Mouse (Mus musculus) hindbrain, postnatal 0 days (tissue): ENCODE measurements around the gene Tmem150c. TPM values are rescaled to one million over a fixed set of nuclear protein-coding genes. Genes with fewer than 3 reads are reported as not detected.

Experiments
- ATAC-seq: fragments of 200-750 bp; cut with Nextera tagmentation; 2 replicates; pipeline ENCODE4 v1.8.0; 2017; ENCODE audit warnings: mild to moderate bottlenecking, moderate TSS enrichment, moderate library complexity
- DNase-seq: peaks from one replicate; pipeline ENCODE4 v3.0.0-alpha.2; 2015; ENCODE audit warnings: low spot score
- H3K27ac ChIP-seq: fragments of 300-500 bp; sonication (generic); 2 replicates; pipeline ENCODE4 v1.5.1; 2014; ENCODE audit warnings: mild to moderate bottlenecking
- H3K27me3 ChIP-seq: fragments of 300-500 bp; sonication (generic); 2 replicates; pipeline ENCODE4 v1.6.1; 2014; ENCODE audit warnings: low read length, mixed read lengths; ENCODE audit not compliant: insufficient read depth
- H3K36me3 ChIP-seq: fragments of 300-500 bp; sonication (generic); 2 replicates; pipeline ENCODE4 v1.6.1; 2014; ENCODE audit warnings: low read length, mixed read lengths; ENCODE audit not compliant: insufficient read depth
- H3K4me1 ChIP-seq: fragments of 300-500 bp; sonication (generic); 2 replicates; pipeline ENCODE4 v1.6.1; 2014; ENCODE audit warnings: antibody characterized with exemption, low read length, mixed read lengths; ENCODE audit not compliant: insufficient read depth
- H3K4me2 ChIP-seq: fragments of 300-500 bp; sonication (generic); 2 replicates; pipeline ENCODE4 v1.6.1; 2014; ENCODE audit warnings: low read depth, mild to moderate bottlenecking, low read length, moderate library complexity, mixed read lengths
- H3K4me3 ChIP-seq: fragments of 300-500 bp; sonication (generic); 2 replicates; pipeline ENCODE4 v1.5.1; 2014; ENCODE audit warnings: low read length
- H3K9ac ChIP-seq: fragments of 300-500 bp; sonication (generic); replicated peaks from 2 replicates; pipeline ENCODE4 v1.6.1; 2014; ENCODE audit warnings: mild to moderate bottlenecking, low read length, moderate library complexity, mixed read lengths
- H3K9me3 ChIP-seq: fragments of 300-500 bp; sonication (generic); 2 replicates; pipeline ENCODE4 v1.6.1; 2016; ENCODE audit warnings: low read length, mixed read lengths
- CTCF ChIP-seq: IDR thresholded peaks from 2 replicates; pipeline ENCODE4 v1.5.1; 2016; ENCODE audit warnings: antibody characterized with exemption, control low read depth, low read depth
- WGBS: fragments of 180-500 bp; shearing (Covaris S2); extraction: QIAGEN DNeasy Blood & Tissue Kit; methylation state at CpG from one replicate; pipeline ENCODE4 v1.1.7; 2014; 5-methylcytosine and 5-hydroxymethylcytosine counted together
- polyA plus RNA-seq: library from polyadenylated mRNA; unstranded; fragments of >200 nt; fragmentation: Nextera tagmentation; extraction: Ambion mirVana; gene quantifications from 2 replicates; pipeline ENCODE4 v1.2.1, GENCODE M21; 2015
- total RNA-seq: library from RNA; depleted of rRNA; stranded (reverse); fragments of >200 nt; gene quantifications from 2 replicates; pipeline ENCODE4 v1.2.3, GENCODE M21; 2014

Gene Tmem150c
- total and polyA plus RNA-seq, 2 experiments from 2014 or later, result 32.7 to 59.5 TPM

GRCm38 (mm10) chr5:100060876-100061275 lies 98.7 kb downstream of the Tmem150c start:
- Histone ChIP-seq H3K9me3 (no peaks in the 10 kb centered on the region), H3K27ac (no peak overlapping the region), H3K9ac (no peak overlapping the region), H3K4me2 (no peak overlapping the region), H3K36me3 (peaks cover 40% of the 10 kb centered on the region), H3K27me3 (no peaks in the 10 kb centered on the region), H3K4me1 (no peaks in the 10 kb centered on the region), H3K4me3 (no peak overlapping the region)
- ATAC-seq, result no peak
- no peak for DNase-seq
- WGBS, result 95% methylated on average over 14 of the region's 14 CpGs
- no peak for TF ChIP-seq CTCF

- H3K4me3 ChIP-seq, result no peak overlapping the region
- no peak overlapping the region for H3K27ac ChIP-seq
- no peaks in the 10 kb centered on the region for H3K4me1 ChIP-seq
- WGBS, result 27% methylated on average over 6 of the region's 6 CpGs
- peaks cover 36% of the 10 kb centered on the region for H3K36me3 ChIP-seq
- no peaks in the 10 kb centered on the region for H3K27me3 ChIP-seq
- no peak for TF ChIP-seq CTCF
- H3K9ac ChIP-seq, result no peak overlapping the region
- DNase-seq, result no peak
- no peaks in the 10 kb centered on the region for H3K9me3 ChIP-seq
- H3K4me2 ChIP-seq, result no peak overlapping the region
- no peak for ATAC-seq
These were observed 100.3 kb downstream of the Tmem150c start for GRCm38 (mm10) chr5:100059326-100059725.

- H3K4me2 ChIP-seq, result no peak overlapping the region
- H3K27me3 ChIP-seq, result no peaks in the 10 kb centered on the region
- DNase-seq (no peak), ATAC-seq (no peak)
- H3K9ac ChIP-seq, result no peak overlapping the region
- 30% methylated on average over 6 of the region's 6 CpGs for WGBS
- no peak overlapping the region for H3K27ac ChIP-seq
- peaks cover 30% of the 10 kb centered on the region for H3K36me3 ChIP-seq
- no peaks in the 10 kb centered on the region for H3K9me3 ChIP-seq
- no peak overlapping the region for H3K4me3 ChIP-seq
- H3K4me1 ChIP-seq, result no peaks in the 10 kb centered on the region
- no peak for TF ChIP-seq CTCF
These were observed 100.9 kb downstream of the Tmem150c start for GRCm38 (mm10) chr5:100058729-100059128.

GRCm38 (mm10) chr5:100057461-100058209 lies 102.0 kb downstream of the Tmem150c start:
- Histone ChIP-seq H3K4me3 (no peak overlapping the region), H3K9ac (no peak overlapping the region), H3K9me3 (no peaks in the 10 kb centered on the region), H3K4me2 (no peak overlapping the region), H3K27ac (no peak overlapping the region), H3K36me3 (peaks cover 23% of the 10 kb centered on the region), H3K27me3 (no peaks in the 10 kb centered on the region), H3K4me1 (no peaks in the 10 kb centered on the region)
- DNase-seq (no peak), ATAC-seq (no peak)
- 49% methylated on average over 14 of the region's 15 CpGs for WGBS
- TF ChIP-seq CTCF, result no peak

GRCm38 (mm10) chr5:100055866-100056369 lies 103.7 kb downstream of the Tmem150c start:
- no peak overlapping the region for H3K9ac ChIP-seq
- H3K4me2 ChIP-seq, result no peak overlapping the region
- no peak overlapping the region for H3K4me3 ChIP-seq
- H3K9me3 ChIP-seq, result no peaks in the 10 kb centered on the region
- no peak overlapping the region for H3K27ac ChIP-seq
- no peaks in the 10 kb centered on the region for H3K4me1 ChIP-seq
- no peaks in the 10 kb centered on the region for H3K27me3 ChIP-seq
- peaks cover 7% of the 10 kb centered on the region for H3K36me3 ChIP-seq
- 85% methylated on average over 5 of the region's 5 CpGs for WGBS
- no peak for ATAC-seq
- no peak for TF ChIP-seq CTCF
- no peak for DNase-seq

GRCm38 (mm10) chr5:100054807-100055547 lies 104.6 kb downstream of the Tmem150c start:
- Histone ChIP-seq H3K4me3 (no peak overlapping the region), H3K27ac (no peak overlapping the region), H3K4me1 (no peaks in the 10 kb centered on the region), H3K4me2 (no peak overlapping the region), H3K36me3 (no peaks in the 10 kb centered on the region), H3K27me3 (no peaks in the 10 kb centered on the region), H3K9me3 (no peaks in the 10 kb centered on the region), H3K9ac (no peak overlapping the region)
- 80% methylated on average over 11 of the region's 11 CpGs for WGBS
- TF ChIP-seq CTCF, result no peak
- no peak for ATAC-seq
- no peak for DNase-seq
